Mouse (Mus musculus): Measurements from ENCODE around the gene Sema3e. TPM values are rescaled to one million over a fixed set of nuclear protein-coding genes. Genes with fewer than 3 reads are reported as not detected.
A peak's percentile ranks its signal among the peaks of the same experiment; 100 is the strongest.

The Sema3e gene
- under 1 TPM; 0.35 to 0.66 TPM for total RNA-seq (2021)
- long read RNA-seq, experiment 1 = 0 reads
- long read RNA-seq, experiment 2 = 0 reads

- intact Hi-C loops (cut with DNase I; ENCODE audit: low total_unique reads) = no loop called here
- DNase-seq = peak; percentile 14
Measured at GRCm38 (mm10) chr5:14025205-14026124, at the start of gene Sema3e. Sema3e (plus strand) TSS chr5:14025276.

GRCm38 (mm10) chr5:13977576-13977975 is 47.5 kb upstream of the Sema3e start:
- DNase-seq = no peak
- intact Hi-C loops (cut with DNase I; ENCODE audit: low total_unique reads) = no loop called here

DNA sequence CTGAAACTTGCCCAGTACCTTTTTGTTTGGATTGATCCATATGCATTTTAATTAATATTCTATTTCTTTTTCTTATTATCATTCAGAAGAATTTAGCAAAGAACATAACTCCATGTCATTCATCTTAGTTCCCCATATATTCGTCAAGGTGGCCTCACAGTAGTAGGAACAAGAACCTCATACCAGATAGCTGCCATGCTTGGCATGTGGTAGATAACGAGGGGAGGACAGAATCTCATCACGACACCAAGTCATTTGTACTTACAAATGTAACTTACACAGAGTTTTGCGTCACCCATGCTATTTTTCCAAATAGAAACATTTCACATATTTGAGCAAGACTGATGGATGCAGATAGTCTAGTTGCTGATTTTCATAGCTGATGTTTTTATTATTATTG is 45.9 kb upstream of the Sema3e start:
- intact Hi-C loops (cut with DNase I; ENCODE audit: low total_unique reads) = no loop called here
- DNase-seq = no peak

GRCm38 (mm10) chr5:13982417-13983054 is 42.5 kb upstream of the Sema3e start:
- DNase-seq = no peak
- intact Hi-C loops (cut with DNase I; ENCODE audit: low total_unique reads) = no loop called here

DNA sequence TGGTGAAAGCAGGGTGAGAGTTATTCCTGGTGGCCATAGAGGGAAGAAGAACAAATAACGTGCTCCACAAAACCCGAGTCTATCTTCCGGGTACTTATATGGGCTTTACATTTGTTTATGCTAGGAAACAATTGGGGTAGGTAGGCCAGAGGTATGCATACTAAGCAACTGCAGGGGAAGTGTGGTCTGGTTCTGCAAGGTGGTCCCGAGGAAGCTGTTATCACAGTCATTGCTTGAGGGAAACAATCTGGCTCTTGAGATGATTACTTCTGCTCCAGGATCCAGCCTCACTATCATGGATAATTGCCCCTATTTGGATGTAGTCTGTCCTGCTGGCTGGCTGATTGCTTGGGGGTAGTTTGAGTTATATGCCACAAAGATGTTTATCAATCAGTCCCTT is 41.5 kb upstream of the Sema3e start:
- no peak for DNase-seq
- intact Hi-C loops (cut with DNase I; ENCODE audit: low total_unique reads) = no loop called here

DNA sequence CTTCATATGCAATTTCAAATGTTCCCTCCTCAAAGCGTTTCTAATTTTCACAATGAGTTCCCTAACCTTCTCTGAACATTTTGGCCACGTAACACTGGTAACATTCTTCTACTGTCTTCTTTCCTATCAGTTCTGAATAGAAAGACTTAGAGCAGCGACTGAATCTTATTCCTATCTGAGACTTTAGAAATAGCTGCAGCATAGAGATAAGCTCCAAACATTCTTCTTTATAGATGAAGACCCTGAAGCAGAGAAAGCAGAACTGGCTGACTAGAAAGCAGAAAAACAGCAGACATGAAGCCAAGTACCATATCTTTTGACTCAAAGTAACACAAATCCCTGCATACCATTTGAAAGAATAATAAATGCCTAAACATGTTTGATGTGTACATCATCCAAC is 39.4 kb upstream of the Sema3e start:
- DNase-seq = no peak
- intact Hi-C loops (cut with DNase I; ENCODE audit: low total_unique reads) = no loop called here

DNA sequence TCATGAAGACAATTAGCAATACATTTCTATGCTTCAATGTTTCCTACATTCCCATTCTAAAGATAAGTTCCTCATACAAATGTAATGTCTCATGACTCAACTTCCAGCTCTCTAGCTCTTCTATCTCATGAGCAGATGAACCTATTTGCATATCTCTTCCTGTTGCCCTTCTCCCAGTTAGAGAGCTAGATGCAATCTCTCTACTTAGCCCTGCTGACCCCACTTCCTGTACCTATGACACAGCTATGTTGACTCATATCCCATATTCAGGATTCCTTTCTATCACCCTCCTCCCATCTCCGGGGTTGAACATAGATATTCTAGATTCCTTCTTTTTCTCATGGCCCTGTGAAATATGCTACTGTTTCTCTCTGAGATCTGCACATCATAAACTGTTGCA is 38.0 kb upstream of the Sema3e start:
- no peak for DNase-seq
- intact Hi-C loops (cut with DNase I; ENCODE audit: low total_unique reads) = no loop called here

DNA sequence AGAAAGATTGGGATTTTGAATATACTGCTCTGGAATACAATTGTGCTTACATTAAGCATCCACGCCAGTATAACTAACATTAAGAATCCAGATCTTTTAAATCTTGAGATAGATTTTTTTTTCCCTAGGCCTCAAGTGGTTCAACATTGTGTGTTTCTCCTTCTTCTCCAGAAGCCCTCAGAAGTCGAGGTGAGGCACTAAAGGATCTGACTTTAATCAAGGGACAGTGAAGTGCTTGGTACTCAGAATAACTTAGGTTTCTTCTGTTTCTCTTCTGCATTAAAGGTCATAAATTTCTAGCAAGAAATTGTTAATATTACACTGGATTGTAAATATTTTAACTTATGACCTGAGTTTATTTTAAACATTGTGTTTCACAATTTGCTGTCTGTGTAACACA is 37.1 kb upstream of the Sema3e start:
- intact Hi-C loops (cut with DNase I; ENCODE audit: low total_unique reads) = no loop called here
- DNase-seq = no peak

GRCm38 (mm10) chr5:13992734-13993396 is 32.2 kb upstream of the Sema3e start:
- intact Hi-C loops (cut with DNase I; ENCODE audit: low total_unique reads) = no loop called here
- peak; percentile 3 for DNase-seq

DNA sequence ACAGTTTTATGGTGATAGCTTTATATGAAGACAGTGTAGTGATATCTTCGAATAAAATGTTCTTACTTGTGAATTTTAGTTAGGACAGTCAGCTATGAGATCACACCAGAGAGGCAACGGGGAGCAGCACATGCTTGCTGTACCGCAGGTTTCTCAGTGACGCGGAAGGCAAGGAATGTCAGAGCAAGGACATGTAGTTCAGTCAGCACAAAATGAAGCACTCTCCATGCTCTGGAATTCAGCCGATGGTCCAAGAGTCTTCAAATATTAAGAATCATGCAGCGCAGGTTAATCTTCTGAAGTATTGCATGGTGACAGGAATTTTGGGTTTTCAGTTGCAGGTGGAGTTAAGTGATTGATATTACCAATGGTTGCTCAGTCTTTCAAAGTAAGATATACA is 3.3 kb downstream of the Sema3e start:
- no peak for DNase-seq
- intact Hi-C loops (cut with DNase I; ENCODE audit: low total_unique reads) = no loop called here

GRCm38 (mm10) chr5:14030796-14031195 is 5.7 kb downstream of the Sema3e start:
- no peak for DNase-seq
- intact Hi-C loops (cut with DNase I; ENCODE audit: low total_unique reads) = no loop called here

GRCm38 (mm10) chr5:14032056-14032455 is 7.0 kb downstream of the Sema3e start:
- intact Hi-C loops (cut with DNase I; ENCODE audit: low total_unique reads) = no loop called here
- no peak for DNase-seq

- intact Hi-C loops (cut with DNase I; ENCODE audit: low total_unique reads) = no loop called here
- no peak for DNase-seq
Measured at GRCm38 (mm10) chr5:14033302-14033701, 8.2 kb downstream of the Sema3e start.

DNA sequence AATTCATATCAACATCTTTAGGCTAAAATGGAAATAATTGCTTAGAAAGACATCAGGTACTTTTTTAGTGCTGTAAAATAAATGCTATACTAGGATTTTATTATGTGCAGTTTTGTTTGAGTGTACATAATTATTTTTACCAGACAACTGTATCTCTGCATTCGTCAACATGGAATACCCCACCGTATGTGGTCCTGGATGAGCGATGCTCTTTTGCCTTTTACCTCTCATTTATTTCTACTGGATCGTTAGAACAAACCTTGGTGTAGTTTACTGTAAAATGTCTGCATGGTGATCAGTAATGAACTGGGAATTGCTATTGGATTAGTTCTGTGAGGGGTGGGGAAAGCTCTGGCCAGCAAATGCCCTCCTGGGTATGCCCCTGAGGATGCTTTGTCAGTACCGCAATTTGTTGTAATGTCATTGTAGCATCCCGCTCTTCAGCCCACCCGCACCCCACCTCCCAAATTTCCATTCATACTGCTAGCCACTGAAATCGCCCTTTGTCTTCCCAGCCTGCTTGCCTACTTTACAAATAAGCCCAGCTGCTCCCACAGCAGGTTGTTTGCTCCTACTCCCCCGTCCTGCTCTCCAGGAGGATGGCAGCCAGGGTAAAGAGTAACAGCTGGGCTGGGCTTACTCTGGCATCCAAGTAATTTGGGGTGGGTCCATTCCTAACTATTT is 13.9 kb downstream of the Sema3e start:
- intact Hi-C loops (cut with DNase I; ENCODE audit: low total_unique reads) = no loop called here
- no peak for DNase-seq

- no peak for DNase-seq
- intact Hi-C loops (cut with DNase I; ENCODE audit: low total_unique reads) = no loop called here
Measured at GRCm38 (mm10) chr5:14040208-14040607, 15.1 kb downstream of the Sema3e start.

- no peak for DNase-seq
- intact Hi-C loops (cut with DNase I; ENCODE audit: low total_unique reads) = no loop called here
Measured at GRCm38 (mm10) chr5:14043116-14043515, 18.0 kb downstream of the Sema3e start.

DNA sequence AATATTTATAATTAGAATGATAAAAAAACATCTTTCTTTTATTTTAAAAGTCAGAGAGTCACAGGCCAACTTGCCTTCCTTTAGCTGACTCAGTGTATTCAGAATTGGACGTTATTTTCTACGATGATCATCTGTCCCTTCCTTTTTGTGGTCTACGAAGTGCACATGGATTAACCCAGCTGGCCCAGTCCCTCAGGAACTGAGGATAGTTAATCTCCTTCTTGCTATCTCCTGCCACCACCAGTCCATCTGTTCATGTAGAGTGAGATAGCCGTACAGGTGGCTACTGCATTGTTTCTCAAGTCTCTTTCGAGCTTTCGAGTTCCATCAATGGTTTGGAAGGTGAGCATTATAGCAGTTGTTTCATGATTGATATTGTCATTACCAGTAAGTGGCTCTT is 18.9 kb downstream of the Sema3e start:
- intact Hi-C loops (cut with DNase I; ENCODE audit: low total_unique reads) = no loop called here
- no peak for DNase-seq

DNA sequence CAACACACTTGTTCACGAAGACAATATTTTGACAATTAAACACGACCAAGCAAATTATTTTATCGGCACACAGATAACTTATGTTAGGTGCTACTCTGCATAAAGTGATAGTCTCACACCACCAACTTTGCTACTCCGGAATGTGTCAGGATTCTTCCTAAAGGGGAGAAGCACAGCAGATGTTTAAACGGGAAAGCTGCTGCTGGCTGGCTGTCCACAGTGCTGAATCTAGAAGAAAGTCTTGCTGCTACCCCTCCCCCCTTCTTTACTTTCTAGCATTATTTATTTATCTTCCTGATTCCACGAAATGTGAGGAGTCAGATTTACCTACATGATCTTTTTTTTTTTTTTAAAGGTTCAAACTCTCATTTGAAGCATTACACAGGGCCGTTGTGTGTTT is 23.6 kb downstream of the Sema3e start:
- intact Hi-C loops (cut with DNase I; ENCODE audit: low total_unique reads) = no loop called here

DNA sequence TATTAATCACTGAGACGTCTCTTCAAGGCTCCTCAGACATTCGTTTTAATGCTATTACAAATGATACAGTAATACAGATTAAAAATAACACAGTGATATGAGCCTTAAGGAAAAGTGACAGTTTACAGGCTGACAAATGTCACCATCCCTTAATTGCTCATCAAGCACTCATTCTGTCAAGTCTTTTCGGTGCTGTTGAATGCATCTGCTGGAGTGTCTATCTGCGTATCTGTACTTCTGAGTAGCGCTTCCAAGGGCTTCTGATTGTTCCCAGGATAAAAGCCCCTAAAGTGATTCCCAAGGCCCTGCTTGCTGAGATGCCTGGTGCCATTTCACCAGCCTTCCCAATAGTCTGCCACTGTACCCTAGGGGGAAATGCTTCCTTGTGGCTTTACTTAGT is 29.4 kb downstream of the Sema3e start:
- intact Hi-C loops (cut with DNase I; ENCODE audit: low total_unique reads) = no loop called here
- DNase-seq = no peak

More for the DNA sequence above, 23.6 kb downstream of the Sema3e start:
- no peak for DNase-seq
